Mouse (Mus musculus) limb, embryonic 14.5 days (tissue): Measurements from ENCODE around the gene Nabp2. TPM values are rescaled to one million over a fixed set of nuclear protein-coding genes. Genes with fewer than 3 reads are reported as not detected.

Experiments used
- ATAC-seq: fragments of 200-750 bp; cut with Nextera tagmentation; 2 replicates; pipeline ENCODE4 v1.8.0; 2017; ENCODE audit warnings: low read depth, moderate number of reproducible peaks, moderate TSS enrichment; ENCODE audit not compliant: low FRiP score
- DNase-seq: peaks from one replicate; pipeline ENCODE4 v3.0.0-alpha.2; 2015; ENCODE audit warnings: low spot score
- H3K27ac ChIP-seq: fragments of 300-500 bp; sonication (generic); replicated peaks from 2 replicates; pipeline ENCODE4 v1.5.1; 2014; ENCODE audit warnings: low read depth, mild to moderate bottlenecking, low read length, moderate library complexity, mixed read lengths
- H3K27me3 ChIP-seq: fragments of 300-500 bp; sonication (generic); 2 replicates; pipeline ENCODE4 v1.6.1; 2014; ENCODE audit warnings: low read length, mixed read lengths; ENCODE audit not compliant: control insufficient read depth, insufficient read depth
- H3K36me3 ChIP-seq: fragments of 300-500 bp; sonication (generic); 2 replicates; pipeline ENCODE4 v1.6.1; 2014; ENCODE audit warnings: mild to moderate bottlenecking, low read length, moderate library complexity, mixed read lengths; ENCODE audit not compliant: control insufficient read depth, insufficient read depth
- H3K4me1 ChIP-seq: fragments of 300-500 bp; sonication (generic); 2 replicates; pipeline ENCODE4 v1.6.1; 2014; ENCODE audit warnings: antibody characterized with exemption, low read length, mixed read lengths; ENCODE audit not compliant: control insufficient read depth, insufficient read depth
- H3K4me2 ChIP-seq: fragments of 300-500 bp; sonication (generic); replicated peaks from 2 replicates; pipeline ENCODE4 v1.6.1; 2014; ENCODE audit warnings: low read depth, mild to moderate bottlenecking, low read length, moderate library complexity; ENCODE audit not compliant: severe bottlenecking
- H3K4me3 ChIP-seq: fragments of 300-500 bp; sonication (generic); replicated peaks from 2 replicates; pipeline ENCODE4 v1.5.1; 2014; ENCODE audit warnings: low read length
- H3K9ac ChIP-seq: fragments of 300-500 bp; sonication (generic); 2 replicates; pipeline ENCODE4 v1.6.1; 2014; ENCODE audit warnings: mild to moderate bottlenecking, low read depth, low read length, moderate library complexity; ENCODE audit not compliant: severe bottlenecking
- H3K9me3 ChIP-seq: fragments of 300-500 bp; sonication (generic); 2 replicates; pipeline ENCODE4 v1.6.1; 2016; ENCODE audit warnings: low read length; ENCODE audit not compliant: control insufficient read depth
- POLR2A ChIP-seq: fragments of 200-500 bp; IDR thresholded peaks from 2 replicates; pipeline ENCODE4 v1.8.0; 2012; ENCODE audit warnings: inconsistent platforms, mild to moderate bottlenecking, moderate library complexity, borderline replicate concordance; ENCODE audit not compliant: insufficient read depth, insufficient read length; ENCODE audit errors: extremely low read depth
- WGBS: fragments of 180-500 bp; shearing (Covaris S2); extraction: QIAGEN DNeasy Blood & Tissue Kit; methylation state at CpG from one replicate; pipeline ENCODE4 v1.1.7; 2014; 5-methylcytosine and 5-hydroxymethylcytosine counted together
- polyA plus RNA-seq, 2 experiments: library from polyadenylated mRNA; depleted of rRNA in 1 of 2; stranded (reverse) in 1 of 2; unstranded in 1 of 2; fragments of >200 nt; fragmentation: Nextera tagmentation in 1 of 2; extraction: Ambion mirVana in 1 of 2; gene quantifications; 2 replicates each; pipeline versions ENCODE4 v1.2.1 to v1.2.3; 2012 to 2014

The Nabp2 gene
- polyA plus RNA-seq, 2 experiments: 42.3 to 68.6 TPM

GRCm38 (mm10) chr10:128396716-128397264 is 14.5 kb downstream of the Nabp2 start:
- Histone ChIP-seq H3K36me3 (peaks cover 60% of the 10 kb centered on the region), H3K27ac (no peak overlapping the region), H3K27me3 (no peaks in the 10 kb centered on the region), H3K9me3 (no peaks in the 10 kb centered on the region), H3K4me3 (no peak overlapping the region), H3K4me1 (peaks cover 2% of the 10 kb centered on the region; the same call in 1 of the 2 replicates), H3K4me2 (no peak overlapping the region), H3K9ac (no peak overlapping the region)
- DNase-seq (no peak), ATAC-seq (no peak)
- 69% methylated on average over 10 of the region's 10 CpGs for WGBS
- no peak for TF ChIP-seq POLR2A

GRCm38 (mm10) chr10:128396017-128396673 is 15.1 kb downstream of the Nabp2 start:
- Histone ChIP-seq H3K36me3 (peaks cover 64% of the 10 kb centered on the region), H3K27ac (no peak overlapping the region), H3K4me3 (no peak overlapping the region), H3K4me2 (no peak overlapping the region), H3K9me3 (no peaks in the 10 kb centered on the region), H3K9ac (no peak overlapping the region), H3K27me3 (no peaks in the 10 kb centered on the region), H3K4me1 (peaks cover 2% of the 10 kb centered on the region; the same call in 1 of the 2 replicates)
- 63% methylated on average over 11 of the region's 11 CpGs for WGBS
- TF ChIP-seq POLR2A: no peak
- DNase-seq (no peak), ATAC-seq (no peak)

- ATAC-seq: no peak
- H3K4me3 ChIP-seq: no peak overlapping the region
- no peaks in the 10 kb centered on the region for H3K9me3 ChIP-seq
- H3K36me3 ChIP-seq: peaks cover 96% of the 10 kb centered on the region
- 81% methylated on average over 6 of the region's 6 CpGs for WGBS
- H3K4me1 ChIP-seq: no peaks in the 10 kb centered on the region
- no peak for TF ChIP-seq POLR2A
- no peak for DNase-seq
- H3K4me2 ChIP-seq: no peak overlapping the region
- no peak overlapping the region for H3K9ac ChIP-seq
- no peak overlapping the region for H3K27ac ChIP-seq
- H3K27me3 ChIP-seq: no peaks in the 10 kb centered on the region
Measured at GRCm38 (mm10) chr10:128391850-128392249, 19.4 kb downstream of the Nabp2 start.

- no peak overlapping the region for H3K9ac ChIP-seq
- 94% methylated on average over 12 of the region's 12 CpGs for WGBS
- no peaks in the 10 kb centered on the region for H3K9me3 ChIP-seq
- H3K4me1 ChIP-seq: no peaks in the 10 kb centered on the region
- H3K27ac ChIP-seq: no peak overlapping the region
- H3K4me2 ChIP-seq: no peak overlapping the region
- DNase-seq (no peak), ATAC-seq (no peak)
- TF ChIP-seq POLR2A: no peak
- H3K36me3 ChIP-seq: peaks cover 97% of the 10 kb centered on the region
- no peaks in the 10 kb centered on the region for H3K27me3 ChIP-seq
- H3K4me3 ChIP-seq: no peak overlapping the region
Measured at GRCm38 (mm10) chr10:128390366-128390765, 20.9 kb downstream of the Nabp2 start.

- no peaks in the 10 kb centered on the region for H3K4me1 ChIP-seq
- DNase-seq: no peak
- H3K4me3 ChIP-seq: no peak overlapping the region
- H3K27me3 ChIP-seq: no peaks in the 10 kb centered on the region
- no peak overlapping the region for H3K27ac ChIP-seq
- H3K9ac ChIP-seq: no peak overlapping the region
- no peak for ATAC-seq
- peaks cover 99% of the 10 kb centered on the region for H3K36me3 ChIP-seq
- no peaks in the 10 kb centered on the region for H3K9me3 ChIP-seq
- no peak for TF ChIP-seq POLR2A
- H3K4me2 ChIP-seq: no peak overlapping the region
- WGBS: 81% methylated on average over 6 of the region's 6 CpGs
Measured at GRCm38 (mm10) chr10:128389570-128389969, 21.7 kb downstream of the Nabp2 start.
